Mouse (Mus musculus) ovary, adult 18-20 months (tissue): ENCODE measurements around the gene Gm45837.

Experiments
- DNase-seq: peaks from one replicate; pipeline ENCODE4 v3.0.0; 2022; ENCODE audit warnings: low spot score, mixed read lengths

The Gm45837 gene

GRCm38 (mm10) chr7:101503351-101503750 lies 92.7 kb downstream of the Gm45837 start:
- DNase-seq: peak; percentile 15

DNA sequence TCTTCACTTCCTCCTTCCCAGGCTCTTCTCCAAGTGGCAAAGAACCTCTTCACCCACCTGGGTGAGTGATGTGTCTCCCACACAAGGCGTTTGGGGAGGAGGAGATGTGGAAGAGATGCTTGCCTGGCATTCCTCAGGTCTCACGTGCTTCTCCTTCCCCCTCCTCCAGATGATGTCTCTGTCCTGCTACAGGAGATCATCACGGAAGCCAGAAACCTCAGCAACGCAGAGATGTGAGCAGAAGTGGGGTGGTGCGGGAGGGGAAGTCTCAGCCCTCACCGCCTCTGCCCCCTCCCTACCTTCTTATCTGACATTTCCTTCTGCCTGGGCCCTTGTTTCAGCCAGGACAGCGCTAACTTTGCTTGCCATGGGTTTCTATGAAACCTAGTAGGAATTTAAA lies 93.1 kb downstream of the Gm45837 start:
- DNase-seq: no peak

DNA sequence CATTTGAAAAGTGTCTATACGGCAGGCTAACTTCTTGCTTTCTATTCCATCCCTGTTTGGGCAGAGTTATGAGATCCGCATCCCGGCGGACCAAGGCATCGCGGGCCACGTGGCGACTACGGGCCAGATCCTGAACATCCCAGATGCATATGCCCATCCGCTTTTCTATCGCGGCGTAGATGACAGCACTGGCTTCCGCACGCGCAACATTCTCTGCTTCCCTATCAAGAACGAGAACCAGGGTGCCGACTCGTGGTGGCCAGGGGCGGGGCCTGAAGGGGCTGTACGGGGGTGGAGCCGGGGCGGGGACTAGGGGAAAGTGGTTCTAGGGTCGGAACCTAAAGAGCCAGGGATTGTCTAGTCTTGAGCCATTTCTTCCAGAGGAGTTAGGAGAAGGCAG lies 93.8 kb downstream of the Gm45837 start:
- no peak for DNase-seq

- no peak for DNase-seq
Observed at GRCm38 (mm10) chr7:101509212-101509611, 98.5 kb downstream of the Gm45837 start.

- no peak for DNase-seq
Observed at GRCm38 (mm10) chr7:101513655-101514054, 103.0 kb downstream of the Gm45837 start.

- no peak for DNase-seq
Observed at GRCm38 (mm10) chr7:101514768-101515167, 104.1 kb downstream of the Gm45837 start.

GRCm38 (mm10) chr7:101515295-101515694 lies 104.6 kb downstream of the Gm45837 start:
- DNase-seq: no peak

- DNase-seq: no peak
Observed at GRCm38 (mm10) chr7:101516460-101516859, 105.8 kb downstream of the Gm45837 start.

GRCm38 (mm10) chr7:101521696-101522095 lies 111.0 kb downstream of the Gm45837 start:
- DNase-seq: no peak

DNA sequence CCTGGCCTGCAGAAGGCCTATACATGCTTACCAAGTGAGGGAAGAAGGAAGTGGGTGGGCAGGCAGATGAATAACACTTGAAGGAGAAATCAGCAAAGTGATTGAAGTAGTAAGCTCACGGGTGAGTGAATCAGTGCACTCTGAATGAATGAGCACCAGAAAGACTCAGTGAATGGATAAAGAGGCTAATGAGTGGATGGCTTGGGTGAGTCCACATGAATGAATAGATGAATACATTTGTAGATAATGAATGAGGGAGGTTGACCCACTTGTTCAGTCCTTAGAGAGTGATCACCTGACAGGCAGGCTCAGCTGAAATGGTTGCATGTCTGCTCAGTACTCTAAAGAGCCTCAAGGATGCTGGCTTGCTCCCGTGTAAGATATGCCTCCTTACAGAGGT lies 112.5 kb downstream of the Gm45837 start:
- no peak for DNase-seq

GRCm38 (mm10) chr7:101526484-101526883 lies 115.8 kb downstream of the Gm45837 start:
- no peak for DNase-seq

GRCm38 (mm10) chr7:101534428-101534827 lies 123.7 kb downstream of the Gm45837 start:
- DNase-seq: no peak

- DNase-seq: no peak
Observed at GRCm38 (mm10) chr7:101535102-101535501, 124.4 kb downstream of the Gm45837 start.

- DNase-seq: no peak
Observed at GRCm38 (mm10) chr7:101535517-101535916, 124.8 kb downstream of the Gm45837 start.

- DNase-seq: no peak
Observed at GRCm38 (mm10) chr7:101537541-101537940, 126.9 kb downstream of the Gm45837 start.

GRCm38 (mm10) chr7:101538141-101538933 lies 127.7 kb downstream of the Gm45837 start:
- no peak for DNase-seq

DNA sequence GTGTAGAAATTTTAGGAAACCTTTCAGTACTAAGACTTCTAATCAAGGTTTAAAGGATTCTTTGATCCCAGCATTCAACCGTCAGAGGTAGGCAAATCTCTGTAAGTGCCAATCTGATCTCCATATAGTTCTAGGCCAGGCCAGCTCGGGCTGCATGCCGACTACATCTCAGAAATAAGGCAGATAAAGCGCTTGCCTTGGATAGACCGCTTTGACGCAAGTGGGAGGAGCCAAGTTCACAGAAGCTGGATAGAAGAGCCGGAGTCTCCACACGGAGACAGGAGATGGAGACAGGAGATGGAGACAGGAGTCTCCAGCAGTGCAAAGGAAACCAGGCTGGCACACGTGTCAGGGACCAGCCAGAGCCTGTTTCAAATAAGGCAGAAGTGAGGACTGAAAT lies 129.1 kb downstream of the Gm45837 start:
- no peak for DNase-seq

DNA sequence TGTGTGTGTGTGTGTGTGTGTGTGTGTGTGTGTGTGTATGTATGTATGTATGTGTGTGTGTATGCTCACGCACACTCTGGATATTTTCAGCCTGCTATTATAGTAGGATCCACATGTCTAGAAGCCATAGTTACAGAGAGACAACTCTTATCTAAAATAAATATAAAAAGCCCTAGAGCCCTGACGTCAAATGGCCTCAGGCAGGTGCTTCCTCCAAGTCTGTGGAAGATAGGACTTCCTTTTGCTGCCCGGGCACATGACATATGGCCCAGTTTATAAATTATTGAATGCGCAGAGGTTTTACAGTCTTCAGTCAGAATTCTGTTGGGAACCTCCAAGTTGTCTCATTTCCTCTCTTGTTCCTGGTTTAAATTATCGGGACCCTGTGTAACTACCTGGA lies 130.0 kb downstream of the Gm45837 start:
- DNase-seq: no peak

GRCm38 (mm10) chr7:101541132-101541531 lies 130.4 kb downstream of the Gm45837 start:
- DNase-seq: peak; percentile 21

DNA sequence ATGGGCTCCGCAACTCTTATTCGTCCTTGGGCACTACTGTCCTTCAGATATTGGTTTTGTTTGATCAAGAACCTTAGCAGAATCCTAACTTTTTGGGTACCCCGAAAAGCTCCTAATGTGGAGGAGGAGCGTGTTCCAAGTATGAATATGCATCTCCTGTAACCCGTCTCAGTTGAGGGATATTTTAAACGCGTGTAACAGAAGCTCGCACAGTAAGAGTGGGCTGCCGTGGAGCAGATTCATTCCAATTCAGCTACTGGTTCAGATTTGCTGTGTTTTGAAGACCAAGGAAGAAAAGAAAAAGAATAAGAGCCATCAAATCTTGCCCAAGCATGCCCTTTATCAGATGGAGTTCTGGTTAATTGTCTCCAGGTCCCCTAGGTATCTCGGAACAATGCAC lies 131.0 kb downstream of the Gm45837 start:
- no peak for DNase-seq

DNA sequence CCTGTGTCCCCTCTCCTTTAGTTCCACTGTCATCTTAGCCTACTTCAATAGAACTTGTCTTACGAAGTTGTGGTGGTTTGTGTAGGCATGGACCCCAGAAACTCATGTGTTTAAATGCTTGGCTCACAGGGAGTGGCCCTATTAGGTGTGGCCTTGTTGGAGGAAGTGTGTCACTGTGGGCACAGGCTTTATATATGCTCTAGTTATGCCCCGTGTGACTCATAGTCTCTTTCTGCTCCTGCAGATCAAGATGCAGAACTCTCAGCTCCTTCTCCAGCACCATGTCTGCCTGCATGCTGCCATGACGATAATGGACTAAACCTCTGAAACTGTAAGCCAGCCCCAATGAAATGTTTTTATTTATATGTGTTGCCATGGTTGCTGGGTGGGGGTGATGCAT lies 137.0 kb downstream of the Gm45837 start:
- DNase-seq: no peak

- DNase-seq: no peak
Observed at GRCm38 (mm10) chr7:101549266-101549665, 138.6 kb downstream of the Gm45837 start.

DNA sequence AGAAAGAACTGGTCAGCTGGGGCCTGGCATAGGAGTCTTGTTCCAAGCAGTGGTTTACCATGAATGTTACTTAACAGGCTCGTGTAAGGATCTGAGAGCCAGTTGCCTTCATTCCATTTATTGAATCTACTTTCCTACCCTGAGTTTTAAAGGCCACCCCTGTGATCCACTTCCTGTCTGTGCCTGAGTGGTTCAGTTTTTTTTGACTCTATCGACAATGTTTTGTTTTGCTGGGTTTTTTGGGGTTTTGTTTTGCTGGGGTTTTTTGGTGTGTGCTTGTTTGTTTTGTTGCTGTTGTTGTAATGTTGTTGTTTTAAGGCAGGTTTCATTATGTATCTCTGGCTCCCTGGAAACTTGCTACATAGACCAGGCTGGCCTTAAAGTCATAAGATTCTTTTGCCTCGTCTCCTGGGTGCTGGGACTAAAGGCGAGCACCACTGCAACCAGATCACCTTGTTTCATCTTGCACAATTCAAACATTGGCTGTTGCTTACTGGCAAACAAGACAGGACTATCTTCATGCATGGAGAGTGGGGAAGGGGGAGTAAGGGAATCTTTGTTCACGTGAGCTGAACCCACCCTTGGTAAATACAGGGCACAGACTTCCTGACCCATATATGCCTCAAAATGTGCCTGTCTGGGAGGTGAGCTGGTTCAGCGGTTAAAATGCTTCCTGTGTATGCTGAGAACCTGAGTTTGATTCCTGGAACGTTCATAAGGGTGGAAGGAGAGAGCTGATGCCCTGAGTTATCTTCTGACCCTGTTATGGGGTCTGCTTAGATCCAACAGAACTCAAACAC lies 140.2 kb downstream of the Gm45837 start:
- no peak for DNase-seq
